Mouse (Mus musculus) myocyte (in vitro differentiated cells): ENCODE results near the gene Chst8. TPM values are rescaled to one million over a fixed set of nuclear protein-coding genes. Genes with fewer than 3 reads are reported as not detected.

Experiments
- H3K27me3 ChIP-seq: one replicate; pipeline ENCODE4 v1.6.1; 2011; ENCODE audit not compliant: control insufficient read depth, insufficient read depth, insufficient read length
- H3K36me3 ChIP-seq: one replicate; pipeline ENCODE4 v1.6.1; 2011; ENCODE audit not compliant: control insufficient read depth, insufficient read depth
- H3K4me2 ChIP-seq: one replicate; pipeline ENCODE4 v1.6.1; 2011; ENCODE audit warnings: low read depth, control low read depth
- H3K4me3 ChIP-seq: one replicate; pipeline ENCODE4 v1.5.1; 2011; ENCODE audit warnings: mild to moderate bottlenecking, control low read depth, moderate library complexity
- H3K79me2 ChIP-seq: one replicate; pipeline ENCODE4 v1.6.1; 2011; ENCODE audit not compliant: control insufficient read depth, insufficient read depth
- H3ac ChIP-seq: one replicate; pipeline ENCODE4 v1.6.1; 2011; ENCODE audit not compliant: control insufficient read depth, insufficient read length
- CEBPB ChIP-seq: IDR thresholded peaks from 2 replicates; pipeline ENCODE4 v1.6.1; 2011; ENCODE audit warnings: mild to moderate bottlenecking, moderate library complexity; ENCODE audit not compliant: poor library complexity, insufficient read depth, severe bottlenecking
- E2F4 ChIP-seq: IDR thresholded peaks from one replicate; pipeline ENCODE4 v1.6.1; 2011; ENCODE audit warnings: mild to moderate bottlenecking, control low read depth, moderate library complexity; ENCODE audit not compliant: insufficient read depth
- MAX ChIP-seq: IDR thresholded peaks from one replicate; pipeline ENCODE4 v1.6.1; 2011; ENCODE audit warnings: low read depth, mild to moderate bottlenecking, control low read depth
- MYOD1 ChIP-seq, 3 experiments: IDR thresholded peaks; one replicate each; pipeline ENCODE4 v1.6.1; 2011; ENCODE audit warnings: control low read depth in 2 of 3, low read depth in 2 of 3, mild to moderate bottlenecking in 2 of 3, moderate library complexity in 1 of 3; ENCODE audit not compliant: insufficient read length in 2 of 3, control insufficient read depth in 1 of 3
- MYOG ChIP-seq, 3 experiments: IDR thresholded peaks; one replicate each; pipeline ENCODE4 v1.6.1; 2011; ENCODE audit warnings: control low read depth in 2 of 3, low read depth in 2 of 3, mild to moderate bottlenecking in 2 of 3; ENCODE audit not compliant: insufficient read length in 2 of 3, control insufficient read depth in 1 of 3, insufficient read depth in 1 of 3
- POLR2A ChIP-seq: IDR thresholded peaks from one replicate; pipeline ENCODE4 v1.6.1; 2011; ENCODE audit warnings: low read depth, mild to moderate bottlenecking, control low read depth, moderate library complexity; ENCODE audit not compliant: insufficient read length
- POLR2AphosphoS2 ChIP-seq: IDR thresholded peaks from one replicate; pipeline ENCODE4 v1.6.1; 2011; ENCODE audit warnings: low read depth, control low read depth; ENCODE audit not compliant: insufficient read length
- REST ChIP-seq: IDR thresholded peaks from one replicate; pipeline ENCODE4 v1.6.1; 2011; ENCODE audit warnings: mild to moderate bottlenecking, control low read depth, moderate library complexity; ENCODE audit not compliant: insufficient read depth, insufficient read length
- SRF ChIP-seq: IDR thresholded peaks from one replicate; pipeline ENCODE4 v1.6.1; 2011; ENCODE audit warnings: low read depth; ENCODE audit not compliant: control insufficient read depth, insufficient read length
- TCF12 ChIP-seq: IDR thresholded peaks from one replicate; pipeline ENCODE4 v1.6.1; 2011; ENCODE audit warnings: mild to moderate bottlenecking, control low read depth; ENCODE audit not compliant: poor library complexity, insufficient read depth, severe bottlenecking
- TCF3 ChIP-seq: IDR thresholded peaks from one replicate; pipeline ENCODE4 v1.6.1; 2011; ENCODE audit warnings: low read depth, control low read depth; ENCODE audit not compliant: insufficient read length
- USF1 ChIP-seq: IDR thresholded peaks from one replicate; pipeline ENCODE4 v1.6.1; 2011; ENCODE audit warnings: low read depth, mild to moderate bottlenecking, control low read depth, moderate library complexity
- polyA plus RNA-seq: library from polyadenylated mRNA; unstranded; fragments of >200 nt; fragmentation: generic; extraction: Trizol; gene quantifications from one replicate; pipeline ENCODE4 v1.2.1, GENCODE M21; 2012; ENCODE audit warnings: missing spikeins

Gene Chst8
- polyA plus RNA-seq, 1 experiment, result not detected

- H3K36me3 ChIP-seq, result no peaks in the 10 kb centered on the region
- H3K4me3 ChIP-seq, result no peak overlapping the region
- no peak overlapping the region for H3K4me2 ChIP-seq
- no peak overlapping the region for H3ac ChIP-seq
- H3K27me3 ChIP-seq, result peaks cover 37% of the 10 kb centered on the region
- H3K79me2 ChIP-seq, result no peaks in the 10 kb centered on the region
- TF ChIP-seq TCF3, result no peak
- TF ChIP-seq MYOD1 (IDR thresholded peaks at IDR 0.05; ENCODE audit: control insufficient read depth in 1 of 3, insufficient read length in 2 of 3, low read depth in 2 of 3), result no peak
- TF ChIP-seq MYOG (IDR thresholded peaks at IDR 0.05; ENCODE audit: control insufficient read depth in 1 of 3, insufficient read depth in 1 of 3, insufficient read length in 2 of 3, low read depth in 2 of 3), result no peak
- no peak for TF ChIP-seq MAX
- no peak for TF ChIP-seq REST
- TF ChIP-seq POLR2A, result no peak
- no peak for TF ChIP-seq SRF
- TF ChIP-seq E2F4, result no peak
- no peak for TF ChIP-seq POLR2AphosphoS2
- no peak for TF ChIP-seq CEBPB
- TF ChIP-seq TCF12, result no peak
- no peak for TF ChIP-seq USF1
Observed at GRCm38 (mm10) chr7:34675831-34676514, 136.5 kb downstream of the Chst8 start.

DNA sequence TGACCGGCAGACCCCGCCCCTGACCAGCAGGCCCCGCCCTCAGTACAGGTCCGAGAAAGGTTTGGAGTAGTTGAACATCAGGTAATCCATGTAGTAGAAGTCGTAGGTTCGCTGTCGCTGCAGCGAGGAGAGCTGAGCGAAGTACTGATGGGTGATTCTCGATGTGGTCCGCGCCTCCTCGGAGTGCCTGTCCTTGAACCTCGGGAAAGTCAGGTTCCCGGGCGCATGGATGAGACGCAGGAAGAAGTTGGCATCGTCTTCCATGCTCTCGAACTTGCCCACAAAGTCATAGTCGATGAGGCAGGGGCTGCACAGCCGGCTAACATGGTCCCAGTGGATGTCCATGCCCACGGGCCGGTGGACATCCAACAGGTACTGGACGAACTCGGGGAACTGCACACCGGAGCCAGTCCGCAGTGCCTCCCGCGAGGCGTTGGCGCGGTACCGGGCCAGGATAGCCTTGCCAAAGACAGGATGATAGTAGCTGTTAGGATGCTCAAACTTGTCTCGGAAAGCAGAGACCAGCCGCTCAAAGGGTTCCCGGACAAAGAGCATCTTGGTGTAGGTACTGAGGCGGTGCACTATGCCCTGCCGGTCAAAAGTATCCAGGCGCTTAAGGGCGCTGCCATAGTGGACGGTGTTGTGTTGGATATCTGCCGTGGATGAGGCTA is 137.3 kb downstream of the Chst8 start:
- Histone ChIP-seq H3K4me2 (no peak overlapping the region), H3K36me3 (no peaks in the 10 kb centered on the region), H3K79me2 (no peaks in the 10 kb centered on the region), H3K27me3 (peaks cover 39% of the 10 kb centered on the region), H3K4me3 (no peak overlapping the region), H3ac (no peak overlapping the region)
- TF ChIP-seq REST (no peak), TCF12 (no peak), E2F4 (no peak), MYOG (IDR thresholded peaks at IDR 0.05; ENCODE audit: control insufficient read depth in 1 of 3, insufficient read depth in 1 of 3, insufficient read length in 2 of 3, low read depth in 2 of 3) (no peak), TCF3 (no peak), USF1 (no peak), MAX (no peak), POLR2AphosphoS2 (no peak)

- TF ChIP-seq POLR2A (no peak), MYOG (IDR thresholded peaks at IDR 0.05; ENCODE audit: control insufficient read depth in 1 of 3, insufficient read depth in 1 of 3, insufficient read length in 2 of 3, low read depth in 2 of 3) (no peak), MYOD1 (IDR thresholded peaks at IDR 0.05; ENCODE audit: control insufficient read depth in 1 of 3, insufficient read length in 2 of 3, low read depth in 2 of 3) (no peak), POLR2AphosphoS2 (no peak), CEBPB (no peak), TCF12 (no peak), TCF3 (no peak), MAX (no peak), USF1 (no peak), E2F4 (no peak)
- no peak overlapping the region for H3ac ChIP-seq
- no peaks in the 10 kb centered on the region for H3K36me3 ChIP-seq
- peaks cover 37% of the 10 kb centered on the region for H3K27me3 ChIP-seq
- H3K79me2 ChIP-seq, result no peaks in the 10 kb centered on the region
- H3K4me3 ChIP-seq, result no peak overlapping the region
- no peak overlapping the region for H3K4me2 ChIP-seq
Observed at GRCm38 (mm10) chr7:34672916-34673315, 139.6 kb downstream of the Chst8 start.

DNA sequence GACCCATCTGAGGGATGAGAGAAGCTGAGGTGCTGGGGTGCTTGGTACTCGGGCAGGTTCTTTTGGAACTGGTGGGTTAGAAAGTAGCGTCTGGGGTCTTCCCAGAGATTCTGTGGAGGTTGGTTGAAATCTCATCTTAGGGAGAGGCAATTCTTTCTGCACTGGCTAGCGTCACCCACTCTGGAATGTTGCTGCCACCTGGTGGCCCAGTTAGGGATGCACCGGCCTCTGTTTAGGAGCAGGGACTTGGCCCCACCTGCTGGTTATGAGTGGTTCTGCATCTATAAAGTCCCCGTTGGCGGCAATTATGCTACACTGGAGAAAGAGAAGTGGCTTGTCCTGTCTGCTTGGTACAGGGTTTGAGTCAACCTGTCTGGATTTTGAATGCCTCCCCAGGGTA is 140.6 kb downstream of the Chst8 start:
- H3K4me3 ChIP-seq, result no peak overlapping the region
- no peak overlapping the region for H3ac ChIP-seq

More for the DNA sequence above, 140.6 kb downstream of the Chst8 start:
- TF ChIP-seq MYOG (IDR thresholded peaks at IDR 0.05; ENCODE audit: control insufficient read depth in 1 of 3, insufficient read depth in 1 of 3, insufficient read length in 2 of 3, low read depth in 2 of 3) (no peak), USF1 (no peak), MYOD1 (IDR thresholded peaks at IDR 0.05; ENCODE audit: control insufficient read depth in 1 of 3, insufficient read length in 2 of 3, low read depth in 2 of 3) (no peak), REST (no peak), MAX (no peak), E2F4 (no peak), SRF (no peak), TCF3 (no peak), CEBPB (no peak), POLR2AphosphoS2 (no peak), POLR2A (no peak), TCF12 (no peak)
- no peaks in the 10 kb centered on the region for H3K36me3 ChIP-seq
- no peaks in the 10 kb centered on the region for H3K79me2 ChIP-seq
- no peak overlapping the region for H3K4me2 ChIP-seq
- H3K27me3 ChIP-seq, result peaks cover 46% of the 10 kb centered on the region
